Mouse (Mus musculus) heart, adult 2 months (tissue): ENCODE measurements at regions not wholly inside any gene's neighbourhood (a gene's known extent, or its start where the extent isn't known, plus 50 kb on each side); places are given as distances from the start of the nearest gene placed in this dataset.
A peak's percentile ranks its signal among the peaks of the same experiment; 100 is the strongest.

Experiments used
- DNase-seq, 2 experiments: peaks; one replicate each; pipeline ENCODE4 v3.0.0; 2021
- H3K27ac ChIP-seq: fragments of 200-600 bp; 2 replicates; pipeline ENCODE4 v1.8.1; 2022
- H3K27me3 ChIP-seq: fragments of 200-500 bp; 2 replicates; pipeline ENCODE4 v1.6.1; 2012; ENCODE audit warnings: mild to moderate bottlenecking, low read length, inconsistent platforms, mixed read lengths; ENCODE audit not compliant: control insufficient read depth, insufficient read depth
- H3K36me3 ChIP-seq: fragments of 200-500 bp; 2 replicates; pipeline ENCODE4 v1.6.1; 2012; ENCODE audit warnings: low read length, inconsistent platforms; ENCODE audit not compliant: control insufficient read depth, insufficient read depth
- H3K4me1 ChIP-seq: fragments of 200-500 bp; 2 replicates; pipeline ENCODE4 v1.6.1; 2011; ENCODE audit warnings: low read length; ENCODE audit not compliant: control insufficient read depth, insufficient read depth
- H3K4me3 ChIP-seq: fragments of 200-600 bp; 2 replicates; pipeline ENCODE4 v1.8.1; 2022
- H3K79me2 ChIP-seq: fragments of 200-500 bp; replicated peaks from 2 replicates; pipeline ENCODE4 v1.6.1; 2012; ENCODE audit warnings: mild to moderate bottlenecking, inconsistent platforms, low read length, moderate library complexity, mixed read lengths; ENCODE audit not compliant: control insufficient read depth, insufficient read depth
- H3K9ac ChIP-seq: fragments of 200-500 bp; 2 replicates; pipeline ENCODE4 v1.6.1; 2012; ENCODE audit warnings: low read depth, mild to moderate bottlenecking, control low read depth, inconsistent platforms, low read length, mixed read lengths
- CTCF ChIP-seq: fragments of 200-600 bp; IDR thresholded peaks from 2 replicates; pipeline ENCODE4 v1.8.1; 2022; ENCODE audit warnings: antibody characterized with exemption, mild to moderate bottlenecking, moderate library complexity
- EP300 ChIP-seq: fragments of 200-500 bp; IDR thresholded peaks from 2 replicates; pipeline ENCODE4 v1.6.1; 2011; ENCODE audit warnings: low read depth, low read length, control low read depth; ENCODE audit not compliant: insufficient read depth
- POLR2A ChIP-seq: fragments of 200-500 bp; IDR thresholded peaks from 2 replicates; pipeline ENCODE4 v1.6.1; 2011; ENCODE audit warnings: mild to moderate bottlenecking, low read depth, low read length, control low read depth; ENCODE audit not compliant: insufficient read depth
- WGBS: fragments of 180-500 bp; shearing (Covaris S2); methylation state at CpG from one replicate; pipeline ENCODE4 v1.1.7; 2018; 5-methylcytosine and 5-hydroxymethylcytosine counted together
- intact Hi-C: fragments of 180-260 bp; cut with DNase I; formaldehyde crosslinking; loops from one replicate; pipeline ENCODE4 v1.15.1; 2025

- Histone ChIP-seq H3K27ac (no peak overlapping the region), H3K4me3 (no peak overlapping the region), H3K9ac (no peak overlapping the region), H3K79me2 (no peaks in the 10 kb centered on the region), H3K27me3 (no peaks in the 10 kb centered on the region), H3K4me1 (no peaks in the 10 kb centered on the region), H3K36me3 (no peaks in the 10 kb centered on the region)
- TF ChIP-seq EP300 = no peak
- no peak for TF ChIP-seq CTCF
- TF ChIP-seq POLR2A = no peak
- WGBS = 79% methylated on average over 3 of the region's 3 CpGs
- no peak for DNase-seq
- intact Hi-C loops = no loop called here
Observed at GRCm38 (mm10) chr1:47854372-47854771, 961.7 kb upstream of the Slc39a10 start.

DNA sequence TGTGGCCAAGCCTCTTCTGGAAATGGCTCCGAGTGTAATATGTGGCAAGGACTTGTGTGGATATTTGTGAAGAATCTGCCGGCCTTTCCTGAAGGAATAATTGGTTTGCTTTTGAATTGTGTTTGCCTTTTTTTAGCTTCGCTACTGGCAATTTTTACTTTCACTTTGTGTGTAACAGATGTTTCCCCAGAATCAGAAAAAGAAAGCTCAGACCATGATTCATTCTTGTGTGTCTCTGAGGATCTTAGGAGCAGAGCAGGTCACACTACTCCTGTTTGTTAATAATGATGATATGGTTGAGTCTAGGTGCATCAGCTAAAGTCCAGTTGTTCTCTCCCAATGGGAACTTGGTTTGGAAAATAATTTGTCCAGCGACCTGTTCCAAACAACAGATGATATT is 961.3 kb upstream of the Slc39a10 start:
- no peak overlapping the region for H3K27ac ChIP-seq
- WGBS = 60% methylated on average over 4 of the region's 4 CpGs

DNA sequence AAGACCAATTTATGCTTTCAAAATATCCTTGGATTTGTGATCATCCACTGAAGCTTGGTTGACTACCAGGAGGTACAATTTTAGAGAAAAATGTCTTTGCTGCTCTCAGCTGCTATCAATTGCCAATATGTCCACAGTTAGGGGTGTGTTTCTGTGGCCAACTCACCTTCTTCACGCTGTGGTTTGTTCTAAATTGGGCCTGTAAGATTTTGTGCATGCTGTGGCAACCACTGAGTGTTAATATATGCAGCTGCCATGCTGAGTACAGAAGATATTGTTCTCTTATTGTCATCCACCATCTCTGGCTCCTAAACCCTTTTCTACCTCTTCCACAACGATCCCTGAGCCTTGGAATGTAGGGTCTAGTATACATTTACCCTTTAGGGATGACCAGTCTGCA is 948.2 kb upstream of the Slc39a10 start:
- intact Hi-C loops = no loop called here
- TF ChIP-seq CTCF (no peak), EP300 (no peak), POLR2A (no peak)
- Histone ChIP-seq H3K27me3 (no peaks in the 10 kb centered on the region), H3K9ac (no peak overlapping the region), H3K4me1 (no peaks in the 10 kb centered on the region), H3K27ac (no peak overlapping the region), H3K79me2 (no peaks in the 10 kb centered on the region), H3K36me3 (no peaks in the 10 kb centered on the region), H3K4me3 (no peak overlapping the region)
- DNase-seq = no peak
- 39% methylated on average over 2 of the region's 2 CpGs for WGBS

More for the DNA sequence above, 961.3 kb upstream of the Slc39a10 start:
- DNase-seq = no peak
- no peak overlapping the region for H3K4me3 ChIP-seq
- no peaks in the 10 kb centered on the region for H3K79me2 ChIP-seq
- H3K27me3 ChIP-seq = no peaks in the 10 kb centered on the region
- TF ChIP-seq POLR2A = no peak
- TF ChIP-seq CTCF = no peak
- TF ChIP-seq EP300 = no peak
- no peaks in the 10 kb centered on the region for H3K36me3 ChIP-seq
- intact Hi-C loops = no loop called here
- H3K9ac ChIP-seq = no peak overlapping the region
- H3K4me1 ChIP-seq = no peaks in the 10 kb centered on the region

DNA sequence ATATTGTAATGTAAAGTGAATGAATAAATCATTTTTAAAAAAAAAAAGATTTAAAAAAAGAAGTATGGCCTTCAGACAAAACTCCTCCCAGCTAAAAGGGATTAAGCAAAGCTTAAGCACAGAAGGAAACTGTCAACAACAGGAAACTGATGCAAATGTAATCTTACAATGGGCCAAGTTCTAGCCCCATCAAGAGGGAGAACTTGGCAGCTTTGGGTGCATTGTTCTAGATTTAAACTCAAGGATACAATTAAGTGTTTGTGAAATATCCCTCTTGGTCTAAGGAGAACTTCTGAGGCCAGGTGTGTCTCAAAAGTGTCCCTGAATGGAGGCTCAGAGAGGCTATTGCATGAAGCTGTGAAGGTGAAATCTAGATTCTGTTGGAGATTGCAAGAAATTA is 941.4 kb upstream of the Slc39a10 start:
- TF ChIP-seq EP300 (no peak), POLR2A (no peak), CTCF (no peak)
- no peaks in the 10 kb centered on the region for H3K79me2 ChIP-seq
- no peaks in the 10 kb centered on the region for H3K4me1 ChIP-seq
- no peak overlapping the region for H3K27ac ChIP-seq
- H3K36me3 ChIP-seq = no peaks in the 10 kb centered on the region
- H3K9ac ChIP-seq = no peak overlapping the region
- no peak for DNase-seq
- intact Hi-C loops = no loop called here
- no peaks in the 10 kb centered on the region for H3K27me3 ChIP-seq
- H3K4me3 ChIP-seq = no peak overlapping the region

GRCm38 (mm10) chr1:47827206-47827605 is 934.6 kb upstream of the Slc39a10 start:
- no peak overlapping the region for H3K27ac ChIP-seq
- no peaks in the 10 kb centered on the region for H3K4me1 ChIP-seq
- no peaks in the 10 kb centered on the region for H3K27me3 ChIP-seq
- no peak overlapping the region for H3K4me3 ChIP-seq
- TF ChIP-seq CTCF (no peak), POLR2A (no peak), EP300 (no peak)
- intact Hi-C loops = no loop called here
- no peak for DNase-seq
- H3K79me2 ChIP-seq = no peaks in the 10 kb centered on the region
- no peak overlapping the region for H3K9ac ChIP-seq
- WGBS = 85% methylated on average over 6 of the region's 6 CpGs
- no peaks in the 10 kb centered on the region for H3K36me3 ChIP-seq

DNA sequence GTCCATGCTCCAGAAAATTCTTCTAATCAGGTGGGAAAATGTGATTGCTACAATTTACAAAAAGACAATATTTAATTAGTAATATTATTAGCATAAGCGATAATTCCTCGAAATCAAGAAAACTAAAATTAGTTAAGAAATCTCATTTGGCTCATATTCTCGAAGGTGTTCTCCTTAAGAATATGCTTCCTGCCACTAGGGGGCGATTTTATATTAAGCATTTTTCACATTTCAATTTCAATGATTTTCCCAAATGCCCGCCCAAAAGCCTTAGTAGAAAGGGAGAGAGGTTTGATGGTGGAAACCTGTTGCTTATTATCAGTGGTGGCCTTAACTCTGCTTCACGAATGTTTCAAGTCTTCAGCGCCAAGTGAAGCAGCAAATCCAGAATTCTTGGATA is 916.9 kb upstream of the Slc39a10 start:
- no peaks in the 10 kb centered on the region for H3K27me3 ChIP-seq
- 25% methylated on average over 7 of the region's 7 CpGs for WGBS

More for the DNA sequence above, 916.9 kb upstream of the Slc39a10 start:
- Histone ChIP-seq H3K27ac (no peak overlapping the region), H3K36me3 (no peaks in the 10 kb centered on the region), H3K79me2 (no peaks in the 10 kb centered on the region), H3K9ac (no peak overlapping the region), H3K4me3 (no peak overlapping the region), H3K4me1 (no peaks in the 10 kb centered on the region)
- peak; percentile 73 for TF ChIP-seq CTCF
- no peak for TF ChIP-seq POLR2A
- no peak for DNase-seq
- intact Hi-C loops = no loop called here
